Mouse (Mus musculus) hindbrain, embryonic 14.5 days (tissue): ENCODE results near the gene Trim69. TPM values are rescaled to one million over a fixed set of nuclear protein-coding genes. Genes with fewer than 3 reads are reported as not detected.

ENCODE experiments used
- ATAC-seq: fragments of 200-750 bp; cut with Nextera tagmentation; 2 replicates; pipeline ENCODE4 v1.8.0; 2017; ENCODE audit warnings: moderate number of reproducible peaks, mild to moderate bottlenecking, moderate TSS enrichment, moderate library complexity; ENCODE audit not compliant: low FRiP score
- DNase-seq: peaks from one replicate; pipeline ENCODE4 v3.0.0-alpha.2; 2015; ENCODE audit warnings: low spot score
- H3K27ac ChIP-seq: fragments of 300-500 bp; sonication (generic); 2 replicates; pipeline ENCODE4 v1.5.1; 2014; ENCODE audit warnings: mild to moderate bottlenecking, moderate library complexity
- H3K27me3 ChIP-seq: fragments of 300-500 bp; sonication (generic); 2 replicates; pipeline ENCODE4 v1.6.1; 2014; ENCODE audit warnings: mild to moderate bottlenecking, low read length, mixed read lengths; ENCODE audit not compliant: control insufficient read depth, insufficient read depth
- H3K36me3 ChIP-seq: fragments of 300-500 bp; sonication (generic); replicated peaks from 2 replicates; pipeline ENCODE4 v1.6.1; 2014; ENCODE audit not compliant: control insufficient read depth, insufficient read depth
- H3K4me1 ChIP-seq: fragments of 300-500 bp; sonication (generic); replicated peaks from 2 replicates; pipeline ENCODE4 v1.6.1; 2014; ENCODE audit warnings: antibody characterized with exemption, low read length, mixed read lengths; ENCODE audit not compliant: control insufficient read depth, insufficient read depth
- H3K4me2 ChIP-seq: fragments of 300-500 bp; sonication (generic); replicated peaks from 2 replicates; pipeline ENCODE4 v1.6.1; 2014; ENCODE audit warnings: mild to moderate bottlenecking, moderate library complexity
- H3K4me3 ChIP-seq: fragments of 300-500 bp; sonication (generic); replicated peaks from 2 replicates; pipeline ENCODE4 v1.5.1; 2014; ENCODE audit warnings: mild to moderate bottlenecking, low read length
- H3K9ac ChIP-seq: fragments of 300-500 bp; sonication (generic); 2 replicates; pipeline ENCODE4 v1.6.1; 2014
- H3K9me3 ChIP-seq: fragments of 300-500 bp; sonication (generic); 2 replicates; pipeline ENCODE4 v1.6.1; 2016; ENCODE audit warnings: low read length; ENCODE audit not compliant: control insufficient read depth
- WGBS: fragments of 180-500 bp; shearing (Covaris S2); extraction: QIAGEN DNeasy Blood & Tissue Kit; methylation state at CpG from one replicate; pipeline ENCODE4 v1.1.7; 2014; 5-methylcytosine and 5-hydroxymethylcytosine counted together
- polyA plus RNA-seq: library from polyadenylated mRNA; unstranded; fragments of >200 nt; fragmentation: Nextera tagmentation; extraction: Ambion mirVana; gene quantifications from 2 replicates; pipeline ENCODE4 v1.2.1, GENCODE M21; 2014

Gene Trim69
- polyA plus RNA-seq, 1 experiment from 2014 or later = not detected

DNA sequence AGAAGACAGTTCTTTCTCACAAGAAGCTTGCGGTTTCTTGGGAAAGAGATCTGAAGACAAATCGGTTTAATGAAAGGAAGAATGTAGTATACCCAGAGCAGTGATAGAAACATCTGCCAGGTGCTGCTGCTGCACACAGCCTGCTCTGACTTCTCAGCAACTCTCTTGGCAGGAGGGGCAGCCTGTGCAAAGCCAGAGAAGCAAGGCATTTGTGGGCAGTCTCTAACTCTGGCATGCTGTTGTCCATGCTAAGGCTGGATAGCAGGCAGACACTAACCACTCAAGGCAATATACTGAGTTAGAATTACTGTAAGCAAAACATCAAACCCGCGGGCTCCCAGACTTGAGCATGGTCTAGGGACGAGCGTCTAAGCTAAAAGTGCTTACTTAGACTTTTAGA lies 833 bp upstream of the Trim69 start:
- 86% methylated on average over 6 of the region's 6 CpGs for WGBS
- no peaks in the 10 kb centered on the region for H3K4me1 ChIP-seq
- no peak for ATAC-seq
- no peak overlapping the region for H3K9ac ChIP-seq
- no peak overlapping the region for H3K4me3 ChIP-seq
- H3K27ac ChIP-seq = no peak overlapping the region
- no peak overlapping the region for H3K4me2 ChIP-seq
- H3K9me3 ChIP-seq = no peaks in the 10 kb centered on the region
- no peak for DNase-seq
- H3K36me3 ChIP-seq = no peaks in the 10 kb centered on the region
- H3K27me3 ChIP-seq = no peaks in the 10 kb centered on the region

GRCm38 (mm10) chr2:122161542-122161941 lies 1.0 kb downstream of the Trim69 start:
- Histone ChIP-seq H3K9ac (no peak overlapping the region), H3K27ac (no peak overlapping the region), H3K9me3 (no peaks in the 10 kb centered on the region), H3K4me2 (no peak overlapping the region), H3K4me3 (no peak overlapping the region), H3K27me3 (no peaks in the 10 kb centered on the region), H3K4me1 (no peaks in the 10 kb centered on the region), H3K36me3 (no peaks in the 10 kb centered on the region)
- ATAC-seq (no peak), DNase-seq (no peak)
- 29% methylated on average over 4 of the region's 4 CpGs for WGBS

DNA sequence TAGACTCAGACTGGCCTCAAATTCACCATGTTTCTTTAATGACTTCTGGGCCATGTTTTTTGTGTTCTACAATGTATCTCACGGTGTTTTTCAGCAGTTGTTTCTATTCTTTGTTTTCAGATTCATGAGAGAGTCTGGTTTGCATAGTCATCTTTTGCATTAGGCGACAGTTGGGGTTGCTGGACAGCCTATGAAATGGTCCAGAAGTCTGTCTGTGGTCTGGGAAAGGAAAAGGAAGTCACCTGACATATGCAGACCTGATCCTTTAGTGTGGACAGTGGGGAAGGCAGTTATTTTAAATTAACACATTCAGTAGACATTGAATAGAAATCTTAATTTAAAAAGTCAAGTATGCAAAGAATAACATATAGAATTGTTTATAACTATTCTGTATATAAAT lies 2.0 kb downstream of the Trim69 start:
- DNase-seq (no peak), ATAC-seq (no peak)
- no peaks in the 10 kb centered on the region for H3K27me3 ChIP-seq
- H3K9me3 ChIP-seq = no peaks in the 10 kb centered on the region
- H3K9ac ChIP-seq = no peak overlapping the region
- no peaks in the 10 kb centered on the region for H3K4me1 ChIP-seq
- H3K4me2 ChIP-seq = no peak overlapping the region
- no peak overlapping the region for H3K27ac ChIP-seq
- no peaks in the 10 kb centered on the region for H3K36me3 ChIP-seq
- 80% methylated on average over 2 of the region's 2 CpGs for WGBS
- H3K4me3 ChIP-seq = no peak overlapping the region

GRCm38 (mm10) chr2:122163430-122164195 lies 3.1 kb downstream of the Trim69 start:
- no peaks in the 10 kb centered on the region for H3K9me3 ChIP-seq
- no peak overlapping the region for H3K4me2 ChIP-seq
- ATAC-seq (no peak), DNase-seq (no peak)
- no peaks in the 10 kb centered on the region for H3K4me1 ChIP-seq
- no peaks in the 10 kb centered on the region for H3K36me3 ChIP-seq
- H3K27ac ChIP-seq = no peak overlapping the region
- H3K9ac ChIP-seq = no peak overlapping the region
- no peak overlapping the region for H3K4me3 ChIP-seq
- H3K27me3 ChIP-seq = no peaks in the 10 kb centered on the region
- 84% methylated on average over 13 of the region's 13 CpGs for WGBS

GRCm38 (mm10) chr2:122164293-122164692 lies 3.8 kb downstream of the Trim69 start:
- WGBS = 85% methylated on average over 11 of the region's 11 CpGs
- Histone ChIP-seq H3K36me3 (no peaks in the 10 kb centered on the region), H3K4me3 (no peak overlapping the region), H3K27me3 (no peaks in the 10 kb centered on the region), H3K4me1 (no peaks in the 10 kb centered on the region), H3K27ac (no peak overlapping the region), H3K9me3 (no peaks in the 10 kb centered on the region), H3K9ac (no peak overlapping the region), H3K4me2 (no peak overlapping the region)
- no peak for DNase-seq
- no peak for ATAC-seq

- DNase-seq (no peak), ATAC-seq (no peak)
- H3K4me1 ChIP-seq = no peaks in the 10 kb centered on the region
- H3K4me2 ChIP-seq = no peak overlapping the region
- H3K27ac ChIP-seq = no peak overlapping the region
- no peaks in the 10 kb centered on the region for H3K27me3 ChIP-seq
- H3K9me3 ChIP-seq = no peaks in the 10 kb centered on the region
- WGBS = 87% methylated on average over 6 of the region's 6 CpGs
- H3K36me3 ChIP-seq = no peaks in the 10 kb centered on the region
- no peak overlapping the region for H3K4me3 ChIP-seq
- H3K9ac ChIP-seq = no peak overlapping the region
Measured at GRCm38 (mm10) chr2:122171292-122171691, 10.8 kb downstream of the Trim69 start.

GRCm38 (mm10) chr2:122172188-122172587 lies 11.7 kb downstream of the Trim69 start:
- no peak for ATAC-seq
- no peaks in the 10 kb centered on the region for H3K36me3 ChIP-seq
- H3K9ac ChIP-seq = no peak overlapping the region
- H3K4me1 ChIP-seq = no peaks in the 10 kb centered on the region
- no peak overlapping the region for H3K4me3 ChIP-seq
- peak; percentile 25 for DNase-seq
- 96% methylated on average over 2 of the region's 2 CpGs for WGBS
- no peaks in the 10 kb centered on the region for H3K9me3 ChIP-seq
- no peaks in the 10 kb centered on the region for H3K27me3 ChIP-seq
- H3K4me2 ChIP-seq = no peak overlapping the region
- H3K27ac ChIP-seq = no peak overlapping the region

DNA sequence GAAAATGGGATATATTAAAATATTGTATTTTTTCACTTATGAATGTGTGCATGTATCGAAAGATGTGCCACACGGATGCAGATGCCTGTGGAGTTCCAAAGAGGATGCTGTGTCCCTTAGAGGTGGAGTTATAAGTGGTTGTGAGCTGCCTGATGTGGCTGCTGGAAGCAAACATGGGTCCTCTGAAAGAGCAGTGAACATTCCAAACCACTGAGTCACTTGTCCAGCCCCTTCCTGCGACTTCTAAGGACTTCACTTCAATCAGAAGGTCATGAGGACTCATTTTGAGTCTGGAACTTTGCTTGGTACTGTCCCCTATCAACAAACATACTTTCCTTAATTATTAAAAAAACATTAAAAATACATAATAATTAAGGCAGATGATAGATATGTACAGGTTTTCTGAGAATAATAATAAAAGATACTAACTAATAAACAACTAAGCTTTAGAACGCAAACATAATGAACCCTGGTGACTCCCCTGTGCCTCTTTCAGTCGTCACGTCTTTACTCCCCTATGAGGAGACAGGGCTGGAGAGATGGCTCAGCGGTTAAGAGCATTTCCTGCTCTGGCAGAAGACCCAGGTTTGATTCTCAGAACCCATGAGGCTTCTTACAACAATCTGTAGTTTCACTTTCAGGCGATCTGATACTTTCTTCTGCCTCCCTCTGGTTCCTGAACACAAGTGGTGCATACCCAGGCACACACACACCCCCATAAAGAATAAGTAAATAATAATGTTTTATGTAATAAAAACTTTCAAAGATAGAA lies 19.7 kb downstream of the Trim69 start:
- WGBS = 79% methylated on average over 8 of the region's 8 CpGs
- ATAC-seq = no peak
- no peak overlapping the region for H3K4me3 ChIP-seq

DNA sequence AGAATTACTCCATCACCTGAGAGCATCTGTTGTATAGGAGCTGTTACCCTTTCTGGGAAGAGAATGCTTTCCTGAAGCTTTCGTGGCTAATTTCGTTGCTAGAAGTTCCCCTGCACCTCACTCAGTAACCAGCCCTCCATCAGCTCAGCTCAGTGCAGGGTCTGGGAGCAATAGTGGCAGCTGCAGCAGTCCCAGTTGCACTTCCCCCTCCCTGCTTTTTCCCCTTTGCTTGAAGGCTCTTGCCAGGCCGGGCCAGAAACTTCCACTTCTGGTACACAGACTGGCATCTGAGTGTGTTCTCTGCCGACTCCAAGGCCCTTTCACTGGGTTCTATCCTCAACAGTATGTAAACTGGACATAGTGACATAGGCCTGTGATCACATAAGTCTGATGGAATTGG lies 24.6 kb downstream of the Trim69 start:
- H3K4me3 ChIP-seq = no peak overlapping the region
- no peak for DNase-seq
- 83% methylated on average over 4 of the region's 4 CpGs for WGBS
- no peaks in the 10 kb centered on the region for H3K4me1 ChIP-seq
- no peaks in the 10 kb centered on the region for H3K36me3 ChIP-seq
- no peaks in the 10 kb centered on the region for H3K9me3 ChIP-seq
- H3K4me2 ChIP-seq = no peak overlapping the region
- ATAC-seq = no peak
- no peak overlapping the region for H3K9ac ChIP-seq
- H3K27me3 ChIP-seq = no peaks in the 10 kb centered on the region
- no peak overlapping the region for H3K27ac ChIP-seq

More for the DNA sequence above, 19.7 kb downstream of the Trim69 start:
- Histone ChIP-seq H3K4me1 (no peaks in the 10 kb centered on the region), H3K27me3 (no peaks in the 10 kb centered on the region), H3K9me3 (no peaks in the 10 kb centered on the region), H3K4me2 (no peak overlapping the region), H3K27ac (no peak overlapping the region), H3K9ac (no peak overlapping the region), H3K36me3 (no peaks in the 10 kb centered on the region)
- DNase-seq = no peak
